Mouse (Mus musculus) WW6 (cell line): ENCODE results near the gene Gm45021.

ENCODE experiments used
- DNase-seq: peaks from one replicate; pipeline ENCODE4 v3.0.0-alpha.2; 2013; ENCODE audit warnings: low read depth, low spot score

The Gm45021 gene

GRCm38 (mm10) chr6:48648779-48649178 is 59.4 kb downstream of the Gm45021 start:
- DNase-seq: no peak

- no peak for DNase-seq
Observed at GRCm38 (mm10) chr6:48650041-48650440, 60.6 kb downstream of the Gm45021 start.

GRCm38 (mm10) chr6:48658721-48659120 is 69.3 kb downstream of the Gm45021 start:
- no peak for DNase-seq
